Mouse (Mus musculus) ES-Bruce4 (cell line): ENCODE results near the gene Baz2b. TPM values are rescaled to one million over a fixed set of nuclear protein-coding genes. Genes with fewer than 3 reads are reported as not detected.

Source experiments
- H3K27ac ChIP-seq: 2 replicates; pipeline ENCODE4 v1.5.1; 2012; ENCODE audit warnings: low read length, inconsistent platforms; ENCODE audit not compliant: insufficient read depth
- H3K27me3 ChIP-seq: 2 replicates; pipeline ENCODE4 v1.6.1; 2012; ENCODE audit warnings: mild to moderate bottlenecking, low read length, inconsistent platforms; ENCODE audit not compliant: control insufficient read depth, poor library complexity, insufficient read depth, severe bottlenecking
- H3K36me3 ChIP-seq: 2 replicates; pipeline ENCODE4 v1.6.1; 2012; ENCODE audit warnings: inconsistent platforms, mild to moderate bottlenecking, low read length, moderate library complexity; ENCODE audit not compliant: control insufficient read depth, poor library complexity, insufficient read depth, severe bottlenecking
- H3K4me1 ChIP-seq: one replicate; pipeline ENCODE4 v1.8.1; 2011; ENCODE audit warnings: low read length; ENCODE audit not compliant: control insufficient read depth, insufficient read depth
- H3K4me3 ChIP-seq: 2 replicates; pipeline ENCODE4 v1.5.1; 2011; ENCODE audit warnings: low read depth, mild to moderate bottlenecking, low read length
- H3K9ac ChIP-seq: 2 replicates; pipeline ENCODE4 v1.6.1; 2012; ENCODE audit warnings: low read depth, mild to moderate bottlenecking, inconsistent platforms; ENCODE audit not compliant: poor library complexity, severe bottlenecking
- H3K9me3 ChIP-seq: replicated peaks from 2 replicates; pipeline ENCODE4 v1.6.1; 2012; ENCODE audit warnings: mild to moderate bottlenecking, low read length, inconsistent platforms; ENCODE audit not compliant: control insufficient read depth, poor library complexity, insufficient read depth, severe bottlenecking
- CTCF ChIP-seq: IDR thresholded peaks from one replicate; pipeline ENCODE4 v1.8.1; 2011; ENCODE audit warnings: low read depth, low read length
- EP300 ChIP-seq: IDR thresholded peaks from 2 replicates; pipeline ENCODE4 v1.6.1; 2011; ENCODE audit warnings: low read depth, low read length; ENCODE audit not compliant: insufficient read depth
- POLR2A ChIP-seq: IDR thresholded peaks from one replicate; pipeline ENCODE4 v1.8.1; 2011; ENCODE audit warnings: low read length; ENCODE audit not compliant: insufficient read depth
- polyA plus RNA-seq: library from polyadenylated mRNA; stranded (reverse); fragments of >200 nt; gene quantifications from 2 replicates; pipeline ENCODE4 v1.2.4, GENCODE M21; 2011; ENCODE audit warnings: low read depth; ENCODE audit not compliant: missing spikeins, insufficient read depth, insufficient read length

The Baz2b gene
- polyA plus RNA-seq, 1 experiment: 43.2 TPM

GRCm38 (mm10) chr2:59975772-59976171 is 233.9 kb downstream of the Baz2b start:
- H3K36me3 ChIP-seq: no peaks in the 10 kb centered on the region
- no peaks in the 10 kb centered on the region for H3K4me1 ChIP-seq
- TF ChIP-seq EP300: no peak
- TF ChIP-seq CTCF: no peak
- TF ChIP-seq POLR2A: no peak
- no peaks in the 10 kb centered on the region for H3K27me3 ChIP-seq
- no peaks in the 10 kb centered on the region for H3K9me3 ChIP-seq
- no peak overlapping the region for H3K9ac ChIP-seq
- H3K27ac ChIP-seq: no peak overlapping the region
- no peak overlapping the region for H3K4me3 ChIP-seq

DNA sequence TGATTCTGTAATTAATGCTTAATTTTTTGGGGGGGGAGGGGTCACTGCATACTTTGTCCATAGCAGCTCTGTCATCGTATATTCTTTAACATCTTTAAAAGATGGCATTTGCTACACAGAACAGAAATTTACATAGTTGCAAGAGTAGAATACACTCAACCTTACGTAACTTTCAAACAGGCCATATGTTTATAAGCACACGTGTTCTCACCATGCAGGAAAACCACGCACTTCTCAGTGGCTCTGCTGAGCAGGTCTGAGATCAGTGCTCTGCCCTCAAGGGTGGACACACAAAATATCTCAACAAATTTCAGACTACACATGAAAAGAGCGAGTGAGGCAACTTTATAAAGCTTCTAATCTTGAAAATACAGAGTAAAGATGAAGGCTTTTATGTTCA is 235.7 kb downstream of the Baz2b start:
- Histone ChIP-seq H3K9me3 (no peaks in the 10 kb centered on the region), H3K36me3 (no peaks in the 10 kb centered on the region), H3K27ac (no peak overlapping the region), H3K27me3 (no peaks in the 10 kb centered on the region), H3K4me3 (no peak overlapping the region), H3K4me1 (no peaks in the 10 kb centered on the region), H3K9ac (no peak overlapping the region)
- TF ChIP-seq CTCF (no peak), EP300 (no peak), POLR2A (no peak)

GRCm38 (mm10) chr2:59973104-59973641 is 236.5 kb downstream of the Baz2b start:
- no peak overlapping the region for H3K27ac ChIP-seq
- H3K9me3 ChIP-seq: no peaks in the 10 kb centered on the region
- H3K9ac ChIP-seq: no peak overlapping the region
- no peaks in the 10 kb centered on the region for H3K27me3 ChIP-seq
- no peak for TF ChIP-seq CTCF
- TF ChIP-seq POLR2A: no peak
- no peak for TF ChIP-seq EP300
- no peaks in the 10 kb centered on the region for H3K36me3 ChIP-seq
- H3K4me3 ChIP-seq: no peak overlapping the region
- H3K4me1 ChIP-seq: no peaks in the 10 kb centered on the region

- no peaks in the 10 kb centered on the region for H3K4me1 ChIP-seq
- no peak overlapping the region for H3K4me3 ChIP-seq
- no peaks in the 10 kb centered on the region for H3K36me3 ChIP-seq
- H3K27ac ChIP-seq: no peak overlapping the region
- no peak overlapping the region for H3K9ac ChIP-seq
- no peaks in the 10 kb centered on the region for H3K27me3 ChIP-seq
- no peaks in the 10 kb centered on the region for H3K9me3 ChIP-seq
- TF ChIP-seq CTCF: no peak
- TF ChIP-seq POLR2A: no peak
- no peak for TF ChIP-seq EP300
Measured at GRCm38 (mm10) chr2:59970511-59970910, 239.1 kb downstream of the Baz2b start.

DNA sequence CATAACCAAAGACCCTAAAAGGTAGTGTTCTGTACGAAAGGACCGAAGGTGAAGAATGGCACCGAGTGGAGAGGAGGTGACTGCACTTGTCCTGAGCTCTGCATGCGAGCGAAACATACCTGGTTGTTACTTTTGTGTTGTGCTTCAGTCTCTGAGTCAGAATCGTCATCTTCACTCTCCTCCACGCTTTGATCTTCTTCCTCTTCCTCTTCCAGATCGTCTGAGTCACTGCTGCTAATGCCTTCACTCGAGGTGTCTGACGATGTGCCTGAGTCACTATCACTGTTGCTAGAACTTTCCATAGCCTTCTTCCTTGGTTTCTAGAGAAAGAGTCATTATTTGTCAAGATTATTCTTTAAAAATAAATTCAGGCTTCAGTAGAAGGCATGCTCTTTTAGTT is 240.5 kb downstream of the Baz2b start:
- Histone ChIP-seq H3K36me3 (no peaks in the 10 kb centered on the region), H3K4me1 (no peaks in the 10 kb centered on the region), H3K27me3 (no peaks in the 10 kb centered on the region), H3K4me3 (no peak overlapping the region), H3K27ac (no peak overlapping the region), H3K9me3 (no peaks in the 10 kb centered on the region), H3K9ac (no peak overlapping the region)
- no peak for TF ChIP-seq EP300
- no peak for TF ChIP-seq CTCF
- TF ChIP-seq POLR2A: no peak

DNA sequence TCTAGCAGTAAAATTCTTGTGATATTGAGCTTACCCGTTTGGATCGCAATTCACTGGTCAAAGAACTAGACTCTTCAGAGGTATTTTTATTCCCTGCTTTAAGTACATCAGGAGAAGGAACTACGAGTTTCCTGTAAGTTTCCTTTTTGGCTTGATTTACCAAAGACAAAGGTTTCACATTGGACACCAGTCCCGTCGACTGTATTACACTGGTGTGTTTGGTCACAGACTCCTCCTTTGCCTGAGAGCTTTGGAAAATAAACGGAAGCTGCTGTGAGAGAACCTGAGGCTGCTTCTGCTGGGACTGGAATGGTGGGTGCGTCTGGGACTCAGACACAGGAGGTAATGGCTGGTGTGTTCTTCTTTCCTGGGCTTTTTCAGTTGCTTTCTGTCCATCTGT is 241.0 kb downstream of the Baz2b start:
- TF ChIP-seq CTCF (no peak), POLR2A (no peak), EP300 (no peak)
- no peak overlapping the region for H3K9ac ChIP-seq
- no peak overlapping the region for H3K27ac ChIP-seq
- no peaks in the 10 kb centered on the region for H3K9me3 ChIP-seq
- H3K36me3 ChIP-seq: no peaks in the 10 kb centered on the region
- no peak overlapping the region for H3K4me3 ChIP-seq
- H3K4me1 ChIP-seq: no peaks in the 10 kb centered on the region
- no peaks in the 10 kb centered on the region for H3K27me3 ChIP-seq
